Mouse (Mus musculus) intestine, embryonic 14.5 days (tissue): ENCODE measurements at regions not wholly inside any gene's neighbourhood (a gene's known extent, or its start where the extent isn't known, plus 50 kb on each side); places are given as distances from the start of the nearest gene placed in this dataset.

Experiments
- ATAC-seq: fragments of 200-750 bp; cut with Nextera tagmentation; replicated peaks from 2 replicates; pipeline ENCODE4 v1.8.0; 2017; ENCODE audit warnings: low read depth, moderate number of reproducible peaks, moderate TSS enrichment, moderate library complexity; ENCODE audit not compliant: low FRiP score, low TSS enrichment
- DNase-seq: peaks from one replicate; pipeline ENCODE4 v3.0.0-alpha.2; 2018; ENCODE audit warnings: low spot score
- H3K27ac ChIP-seq: fragments of 300-500 bp; sonication (generic); 2 replicates; pipeline ENCODE4 v1.5.1; 2014; ENCODE audit warnings: low read depth, mild to moderate bottlenecking, control low read depth
- H3K27me3 ChIP-seq: fragments of 300-500 bp; sonication (generic); replicated peaks from 2 replicates; pipeline ENCODE4 v1.6.1; 2014; ENCODE audit warnings: low read length, control low read depth; ENCODE audit not compliant: control insufficient read depth, insufficient read depth
- H3K36me3 ChIP-seq: fragments of 300-500 bp; sonication (generic); 2 replicates; pipeline ENCODE4 v1.6.1; 2014; ENCODE audit warnings: low read length, control low read depth; ENCODE audit not compliant: control insufficient read depth, insufficient read depth
- H3K4me1 ChIP-seq: fragments of 300-500 bp; sonication (generic); replicated peaks from 2 replicates; pipeline ENCODE4 v1.6.1; 2014; ENCODE audit warnings: low read length, control low read depth, mixed read lengths; ENCODE audit not compliant: control insufficient read depth, insufficient read depth
- H3K4me2 ChIP-seq: fragments of 300-500 bp; sonication (generic); 2 replicates; pipeline ENCODE4 v1.6.1; 2014; ENCODE audit warnings: low read length
- H3K4me3 ChIP-seq: fragments of 300-500 bp; sonication (generic); 2 replicates; pipeline ENCODE4 v1.5.1; 2014; ENCODE audit warnings: low read depth, low read length, control low read depth, mixed read lengths
- H3K9ac ChIP-seq: fragments of 300-500 bp; sonication (generic); 2 replicates; pipeline ENCODE4 v1.6.1; 2014; ENCODE audit warnings: mild to moderate bottlenecking, low read length
- H3K9me3 ChIP-seq: fragments of 300-500 bp; sonication (generic); 2 replicates; pipeline ENCODE4 v1.6.1; 2016; ENCODE audit warnings: low read length, control low read depth; ENCODE audit not compliant: control insufficient read depth
- WGBS: fragments of 180-500 bp; shearing (Covaris S2); extraction: QIAGEN DNeasy Blood & Tissue Kit; methylation state at CpG from one replicate; pipeline ENCODE4 v1.1.7; 2014; 5-methylcytosine and 5-hydroxymethylcytosine counted together

GRCm38 (mm10) chr14:76254565-76255501 is 144.1 kb downstream of the Nufip1 start:
- DNase-seq, result peak; percentile 55
- Histone ChIP-seq H3K27me3 (no peaks in the 10 kb centered on the region), H3K9me3 (no peaks in the 10 kb centered on the region), H3K4me3 (no peak overlapping the region), H3K36me3 (no peaks in the 10 kb centered on the region), H3K4me2 (no peak overlapping the region), H3K9ac (no peak overlapping the region), H3K27ac (no peak overlapping the region), H3K4me1 (no peaks in the 10 kb centered on the region)
- ATAC-seq, result 0 out of 2 replicates have a peak, but pooled peaks have one; percentile 40
- WGBS, result 42% methylated on average over 30 of the region's 30 CpGs

- no peaks in the 10 kb centered on the region for H3K36me3 ChIP-seq
- ATAC-seq, result no peak
- H3K4me2 ChIP-seq, result no peak overlapping the region
- WGBS, result 92% methylated on average over 11 of the region's 11 CpGs
- DNase-seq, result no peak
- H3K27me3 ChIP-seq, result no peaks in the 10 kb centered on the region
- H3K4me1 ChIP-seq, result no peaks in the 10 kb centered on the region
- H3K9me3 ChIP-seq, result no peaks in the 10 kb centered on the region
- no peak overlapping the region for H3K4me3 ChIP-seq
- H3K9ac ChIP-seq, result no peak overlapping the region
- no peak overlapping the region for H3K27ac ChIP-seq
Observed at GRCm38 (mm10) chr14:76255971-76256370, 145.3 kb downstream of the Nufip1 start.

- DNase-seq (no peak), ATAC-seq (no peak)
- H3K9me3 ChIP-seq, result no peaks in the 10 kb centered on the region
- H3K4me3 ChIP-seq, result no peak overlapping the region
- no peak overlapping the region for H3K27ac ChIP-seq
- no peak overlapping the region for H3K9ac ChIP-seq
- no peaks in the 10 kb centered on the region for H3K4me1 ChIP-seq
- WGBS, result 40% methylated on average over 3 of the region's 3 CpGs
- H3K36me3 ChIP-seq, result no peaks in the 10 kb centered on the region
- no peaks in the 10 kb centered on the region for H3K27me3 ChIP-seq
- no peak overlapping the region for H3K4me2 ChIP-seq
Observed at GRCm38 (mm10) chr14:76258626-76259025, 147.9 kb downstream of the Nufip1 start.

- no peaks in the 10 kb centered on the region for H3K36me3 ChIP-seq
- no peak overlapping the region for H3K4me2 ChIP-seq
- no peaks in the 10 kb centered on the region for H3K27me3 ChIP-seq
- ATAC-seq, result no peak
- no peaks in the 10 kb centered on the region for H3K9me3 ChIP-seq
- no peak overlapping the region for H3K4me3 ChIP-seq
- H3K4me1 ChIP-seq, result no peaks in the 10 kb centered on the region
- DNase-seq, result no peak
- 66% methylated on average over 5 of the region's 5 CpGs for WGBS
- no peak overlapping the region for H3K9ac ChIP-seq
- H3K27ac ChIP-seq, result no peak overlapping the region
Observed at GRCm38 (mm10) chr14:76260628-76261293, 150.1 kb downstream of the Nufip1 start.

GRCm38 (mm10) chr14:76263682-76264081 is 151.1 kb upstream of the Tsc22d1 start:
- 89% methylated on average over 5 of the region's 5 CpGs for WGBS
- Histone ChIP-seq H3K4me1 (no peaks in the 10 kb centered on the region), H3K4me3 (no peak overlapping the region), H3K9ac (no peak overlapping the region), H3K4me2 (no peak overlapping the region), H3K36me3 (no peaks in the 10 kb centered on the region), H3K27ac (no peak overlapping the region), H3K27me3 (no peaks in the 10 kb centered on the region; the same call in 1 of the 2 replicates), H3K9me3 (0 out of 2 replicates have a peak, but pooled peaks cover 2% of the 10 kb centered on the region)
- DNase-seq (no peak), ATAC-seq (no peak)

GRCm38 (mm10) chr14:76265819-76266218 is 148.9 kb upstream of the Tsc22d1 start:
- WGBS, result 91% methylated on average over 5 of the region's 5 CpGs
- no peak overlapping the region for H3K9ac ChIP-seq
- H3K9me3 ChIP-seq, result 0 out of 2 replicates have a peak, but pooled peaks cover 2% of the 10 kb centered on the region
- no peak overlapping the region for H3K27ac ChIP-seq
- H3K4me3 ChIP-seq, result no peak overlapping the region
- H3K4me1 ChIP-seq, result no peaks in the 10 kb centered on the region
- no peak for ATAC-seq
- H3K36me3 ChIP-seq, result no peaks in the 10 kb centered on the region
- no peak for DNase-seq
- no peak overlapping the region for H3K4me2 ChIP-seq
- H3K27me3 ChIP-seq, result no peaks in the 10 kb centered on the region; the same call in 1 of the 2 replicates

- H3K4me1 ChIP-seq, result no peaks in the 10 kb centered on the region
- H3K9ac ChIP-seq, result no peak overlapping the region
- no peaks in the 10 kb centered on the region; the same call in 1 of the 2 replicates for H3K27me3 ChIP-seq
- no peak overlapping the region for H3K27ac ChIP-seq
- no peak overlapping the region for H3K4me2 ChIP-seq
- DNase-seq (no peak), ATAC-seq (no peak)
- no peaks in the 10 kb centered on the region for H3K36me3 ChIP-seq
- no peak overlapping the region for H3K4me3 ChIP-seq
- 0 out of 2 replicates have a peak, but pooled peaks cover 2% of the 10 kb centered on the region for H3K9me3 ChIP-seq
- WGBS, result 81% methylated on average over 4 of the region's 4 CpGs
Observed at GRCm38 (mm10) chr14:76266249-76266648, 148.5 kb upstream of the Tsc22d1 start.

- H3K36me3 ChIP-seq, result no peaks in the 10 kb centered on the region
- H3K4me1 ChIP-seq, result no peaks in the 10 kb centered on the region
- 52% methylated on average over 4 of the region's 4 CpGs for WGBS
- 0 out of 2 replicates have a peak, but pooled peaks cover 2% of the 10 kb centered on the region for H3K9me3 ChIP-seq
- H3K4me2 ChIP-seq, result no peak overlapping the region
- H3K27ac ChIP-seq, result no peak overlapping the region
- H3K9ac ChIP-seq, result no peak overlapping the region
- ATAC-seq (no peak), DNase-seq (no peak)
- no peak overlapping the region for H3K4me3 ChIP-seq
- H3K27me3 ChIP-seq, result no peaks in the 10 kb centered on the region; the same call in 1 of the 2 replicates
Observed at GRCm38 (mm10) chr14:76267091-76267490, 147.7 kb upstream of the Tsc22d1 start.
